ENCODE assay signal across 8 mouse cellular contexts in the genomic region with DNA sequence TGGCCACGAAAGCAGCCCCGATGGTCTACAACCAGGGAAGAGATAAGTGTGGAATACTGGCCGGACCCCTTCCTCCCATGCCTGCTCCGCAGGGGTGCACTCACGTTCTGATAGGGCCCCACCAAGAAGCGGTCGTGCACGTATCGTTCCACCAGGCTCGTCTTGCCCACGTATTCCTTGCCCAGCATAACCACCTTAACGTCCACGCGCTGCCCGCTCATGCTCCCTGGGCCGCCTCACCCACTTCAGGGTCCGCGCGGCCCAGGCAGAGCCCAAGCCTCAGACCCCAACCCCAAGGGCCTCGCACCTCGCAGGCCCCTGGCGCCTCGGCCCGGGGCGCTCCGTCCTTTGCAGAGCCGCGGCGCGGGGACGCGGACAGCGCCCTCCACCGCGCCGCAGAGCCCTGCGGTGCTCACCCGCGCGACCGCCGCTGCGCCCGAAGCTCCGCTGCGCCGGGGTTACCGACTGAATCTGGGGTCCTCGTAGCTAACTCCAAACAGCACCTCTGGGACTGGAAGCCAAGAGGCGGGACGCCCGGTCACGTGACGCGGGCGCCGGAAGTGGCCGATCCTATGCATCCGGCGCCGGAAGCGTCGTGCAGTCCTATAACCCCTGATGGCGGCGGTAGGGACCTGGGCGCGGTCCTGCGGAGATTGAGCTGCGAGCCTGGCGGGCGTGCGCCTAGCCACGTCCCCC. TPM values are rescaled to one million over a fixed set of nuclear protein-coding genes. Genes with fewer than 3 reads are reported as not detected.
DNase-seq lines count a peak whose midpoint lies in the region; ATAC-seq lines count a peak whose summit lies in the region.

Rab24 (minus strand) TSS at position 513 of the 696 bp plus-strand sequence.

- peak; percentile 83 to 85 for DNase-seq in adrenal gland, adult 18-20 months (ENCODE audit: low spot score in 2 of 2)
- peak; percentile 95 for DNase-seq in embryo, embryonic 10.5 days (ENCODE audit: low spot score)
- peak; percentile 89 for DNase-seq in gastrocnemius, postnatal 14 days
- DNase-seq in left cerebral cortex, postnatal 25 days (ENCODE audit: low spot score in 2 of 2): peak; percentile 91 to 93
- DNase-seq in mesoderm, embryonic 11.5 days (ENCODE audit: low read depth, low spot score): peak; percentile 91
- DNase-seq in right cerebral cortex, postnatal 25 days: peak; percentile 90
- DNase-seq in urinary bladder, postnatal 36 days (ENCODE audit: low spot score in 2 of 2): peak; percentile 82 to 87

- peak; percentile 93 for ATAC-seq in inflammation-experienced regulatory T-cells, adult 6 months

- intact Hi-C loops in gastrocnemius, postnatal 14 days (cut with DNase I; ENCODE audit: low total_unique reads): no loop called here
- intact Hi-C loops in left cerebral cortex, postnatal 25 days (cut with DNase I): loop anchor here (5.0 kb wide), 1 partner anchor 634 kb away; no protein-coding TSS in a partner anchor

RNA-seq across cellular contexts. Expression of gene Rab24, which starts in this region (rescaled TPM):
- total RNA-seq in adrenal gland, adult 18-20 months (2021): 10 to 100 TPM; 52.3 to 52.7 TPM
- 10 to 100 TPM; 31.1 to 31.7 TPM for total RNA-seq in gastrocnemius, postnatal 14 days (2021)
- polyA plus RNA-seq in inflammation-experienced regulatory T-cells, adult 6 months (2017; shearing (Covaris generic)): 10 to 100 TPM in 1 of 3 experiments, 1 to 10 TPM in 2; 8.8 to 15.0 (median 9.7) TPM
- 10 to 100 TPM; 82.3 to 87.2 TPM for total RNA-seq in left cerebral cortex, postnatal 25 days (2021)

Comparison
In these comparisons a context has a peak if more than half of its experiments do, and no peak if none do; other contexts are left out.
1. Peak in every context shown above with its lines: DNase-seq and ATAC-seq.